Mouse (Mus musculus): ENCODE results near the gene Lnp1. TPM values are rescaled to one million over a fixed set of nuclear protein-coding genes. Genes with fewer than 3 reads are reported as not detected.
A peak's percentile ranks its signal among the peaks of the same experiment; 100 is the strongest.
"Not testable (repeated sequence)": the region's sequence is repeated elsewhere in the genome, so short reads cannot be mapped to it uniquely, and the experiment has no call there.

Lnp1 gene
- polyA plus RNA-seq, 1 experiment from 2014 or later = 0.63 TPM

GRCm38 (mm10) chr16:56902206-56902605, 25.7 kb downstream of the Lnp1 start:
- ATAC-seq (ENCODE audit: insufficient number of reproducible peaks, insufficient read depth, low FRiP score, low read depth); H3K9me3 ChIP-seq (ENCODE audit: control insufficient read depth, low read length); H3K36me3 ChIP-seq (ENCODE audit: control insufficient read depth, insufficient read depth, low read length); H3K4me1 ChIP-seq (ENCODE audit: control insufficient read depth in 2 of 2, insufficient read depth in 2 of 2, low read length in 2 of 2); H3K4me2 ChIP-seq (ENCODE audit: low read length); H3K4me3 ChIP-seq (ENCODE audit: control insufficient read depth in 1 of 2, insufficient read depth in 1 of 2, low read depth in 1 of 2, low read length in 2 of 2); H3K9ac ChIP-seq (ENCODE audit: low read length); H3K27ac ChIP-seq (replicated peaks in 1 of 2; ENCODE audit: control insufficient read depth in 1 of 2, insufficient read depth in 1 of 2, low read depth in 2 of 2, low read length in 2 of 2); H3K27me3 ChIP-seq (ENCODE audit: control insufficient read depth, insufficient read depth, low read length): not testable (repeated sequence)
- WGBS = 51% methylated on average over 3 of the region's 3 CpGs

GRCm38 (mm10) chr16:56891583-56891982, 36.3 kb downstream of the Lnp1 start:
- H3K9ac ChIP-seq (ENCODE audit: low read length) = no peak overlapping the region
- 86% methylated on average over 5 of the region's 5 CpGs for WGBS
- 0 out of 2 replicates have a peak, but pooled peaks cover under 1% of the 10 kb centered on the region for H3K9me3 ChIP-seq (ENCODE audit: control insufficient read depth, low read length)
- no peaks in the 10 kb centered on the region for H3K27me3 ChIP-seq (ENCODE audit: control insufficient read depth, insufficient read depth, low read length)
- no peak for ATAC-seq (ENCODE audit: insufficient number of reproducible peaks, insufficient read depth, low FRiP score, low read depth)
- no peak overlapping the region for H3K27ac ChIP-seq (replicated peaks in 1 of 2; ENCODE audit: control insufficient read depth in 1 of 2, insufficient read depth in 1 of 2, low read depth in 2 of 2, low read length in 2 of 2)
- H3K4me3 ChIP-seq (ENCODE audit: control insufficient read depth in 1 of 2, insufficient read depth in 1 of 2, low read depth in 1 of 2, low read length in 2 of 2) = no peak overlapping the region
- H3K4me2 ChIP-seq (ENCODE audit: low read length) = no peak overlapping the region
- no peaks in the 10 kb centered on the region for H3K36me3 ChIP-seq (ENCODE audit: control insufficient read depth, insufficient read depth, low read length)
- no peaks in the 10 kb centered on the region for H3K4me1 ChIP-seq (ENCODE audit: control insufficient read depth in 2 of 2, insufficient read depth in 2 of 2, low read length in 2 of 2)

- no peak for ATAC-seq (ENCODE audit: insufficient number of reproducible peaks, insufficient read depth, low FRiP score, low read depth)
- no peaks in the 10 kb centered on the region for H3K9me3 ChIP-seq (ENCODE audit: control insufficient read depth, low read length)
- 26% methylated on average over 9 of the region's 9 CpGs for WGBS
- peak overlapping the region; percentile 82 for H3K4me2 ChIP-seq (ENCODE audit: low read length)
- no peaks in the 10 kb centered on the region for H3K27me3 ChIP-seq (ENCODE audit: control insufficient read depth, insufficient read depth, low read length)
- H3K27ac ChIP-seq (replicated peaks in 1 of 2; ENCODE audit: control insufficient read depth in 1 of 2, insufficient read depth in 1 of 2, low read depth in 2 of 2, low read length in 2 of 2) = no peak overlapping the region
- H3K9ac ChIP-seq (ENCODE audit: low read length) = peak overlapping the region; percentile 64; the same call in 1 of the 2 replicates
- H3K4me1 ChIP-seq (ENCODE audit: control insufficient read depth in 2 of 2, insufficient read depth in 2 of 2, low read length in 2 of 2) = no peaks in the 10 kb centered on the region
- peak overlapping the region; percentile 58 to 79 for H3K4me3 ChIP-seq (ENCODE audit: control insufficient read depth in 1 of 2, insufficient read depth in 1 of 2, low read depth in 1 of 2, low read length in 2 of 2)
- H3K36me3 ChIP-seq (ENCODE audit: control insufficient read depth, insufficient read depth, low read length) = no peaks in the 10 kb centered on the region
These were observed 41.2 kb downstream of the Lnp1 start for GRCm38 (mm10) chr16:56886616-56887116.

GRCm38 (mm10) chr16:56885824-56886615, 41.8 kb downstream of the Lnp1 start, which contains the start of gene Tmem45a:
Gene Tmem45a, minus strand, starts transcription at chr16:56886166.
- no peaks in the 10 kb centered on the region for H3K9me3 ChIP-seq (ENCODE audit: control insufficient read depth, low read length)
- H3K9ac ChIP-seq (ENCODE audit: low read length) = peak within 1 kb of the TSS; percentile 64
- peak within 1 kb of the TSS; percentile 58 to 79 for H3K4me3 ChIP-seq (ENCODE audit: control insufficient read depth in 1 of 2, insufficient read depth in 1 of 2, low read depth in 1 of 2, low read length in 2 of 2)
- H3K4me1 ChIP-seq (ENCODE audit: control insufficient read depth in 2 of 2, insufficient read depth in 2 of 2, low read length in 2 of 2) = no peaks in the 10 kb centered on the region
- peak within 1 kb of the TSS; percentile 17 to 53; a peak in 1 of 4 replicates for H3K27ac ChIP-seq (replicated peaks in 1 of 2; ENCODE audit: control insufficient read depth in 1 of 2, insufficient read depth in 1 of 2, low read depth in 2 of 2, low read length in 2 of 2)
- no peaks in the 10 kb centered on the region for H3K36me3 ChIP-seq (ENCODE audit: control insufficient read depth, insufficient read depth, low read length)
- ATAC-seq (ENCODE audit: insufficient number of reproducible peaks, insufficient read depth, low FRiP score, low read depth) = peak; percentile 91
- no peaks in the 10 kb centered on the region for H3K27me3 ChIP-seq (ENCODE audit: control insufficient read depth, insufficient read depth, low read length)
- WGBS = 4% methylated on average over 25 of the region's 25 CpGs
- peak within 1 kb of the TSS; percentile 82 for H3K4me2 ChIP-seq (ENCODE audit: low read length)

- ATAC-seq (ENCODE audit: insufficient number of reproducible peaks, insufficient read depth, low FRiP score, low read depth) = no peak
- Histone ChIP-seq H3K36me3 (ENCODE audit: control insufficient read depth, insufficient read depth, low read length) (no peaks in the 10 kb centered on the region), H3K4me3 (ENCODE audit: control insufficient read depth in 1 of 2, insufficient read depth in 1 of 2, low read depth in 1 of 2, low read length in 2 of 2) (no peak overlapping the region), H3K9me3 (ENCODE audit: control insufficient read depth, low read length) (no peaks in the 10 kb centered on the region), H3K4me1 (ENCODE audit: control insufficient read depth in 2 of 2, insufficient read depth in 2 of 2, low read length in 2 of 2) (no peaks in the 10 kb centered on the region), H3K9ac (ENCODE audit: low read length) (no peak overlapping the region), H3K4me2 (ENCODE audit: low read length) (peak overlapping the region; percentile 82; the same call in 1 of the 2 replicates), H3K27me3 (ENCODE audit: control insufficient read depth, insufficient read depth, low read length) (no peaks in the 10 kb centered on the region), H3K27ac (replicated peaks in 1 of 2; ENCODE audit: control insufficient read depth in 1 of 2, insufficient read depth in 1 of 2, low read depth in 2 of 2, low read length in 2 of 2) (no peak overlapping the region)
- WGBS = 85% methylated on average over 6 of the region's 6 CpGs
These were observed 43.0 kb downstream of the Lnp1 start for GRCm38 (mm10) chr16:56884811-56885210.

GRCm38 (mm10) chr16:56873410-56873809, 54.5 kb downstream of the Lnp1 start:
- Histone ChIP-seq H3K27ac (replicated peaks in 1 of 2; ENCODE audit: control insufficient read depth in 1 of 2, insufficient read depth in 1 of 2, low read depth in 2 of 2, low read length in 2 of 2) (no peak overlapping the region), H3K4me3 (ENCODE audit: control insufficient read depth in 1 of 2, insufficient read depth in 1 of 2, low read depth in 1 of 2, low read length in 2 of 2) (no peak overlapping the region), H3K4me1 (ENCODE audit: control insufficient read depth in 2 of 2, insufficient read depth in 2 of 2, low read length in 2 of 2) (no peaks in the 10 kb centered on the region), H3K36me3 (ENCODE audit: control insufficient read depth, insufficient read depth, low read length) (no peaks in the 10 kb centered on the region), H3K27me3 (ENCODE audit: control insufficient read depth, insufficient read depth, low read length) (no peaks in the 10 kb centered on the region), H3K9ac (ENCODE audit: low read length) (no peak overlapping the region), H3K4me2 (ENCODE audit: low read length) (no peak overlapping the region), H3K9me3 (ENCODE audit: control insufficient read depth, low read length) (no peaks in the 10 kb centered on the region)
- 26% methylated on average over 2 of the region's 2 CpGs for WGBS
- ATAC-seq (ENCODE audit: insufficient number of reproducible peaks, insufficient read depth, low FRiP score, low read depth) = no peak

GRCm38 (mm10) chr16:56870458-56870857, 57.4 kb downstream of the Lnp1 start:
- Histone ChIP-seq H3K4me2 (ENCODE audit: low read length) (no peak overlapping the region), H3K4me3 (ENCODE audit: control insufficient read depth in 1 of 2, insufficient read depth in 1 of 2, low read depth in 1 of 2, low read length in 2 of 2) (no peak overlapping the region), H3K9ac (ENCODE audit: low read length) (no peak overlapping the region), H3K27me3 (ENCODE audit: control insufficient read depth, insufficient read depth, low read length) (no peaks in the 10 kb centered on the region), H3K9me3 (ENCODE audit: control insufficient read depth, low read length) (no peaks in the 10 kb centered on the region), H3K36me3 (ENCODE audit: control insufficient read depth, insufficient read depth, low read length) (no peaks in the 10 kb centered on the region), H3K4me1 (ENCODE audit: control insufficient read depth in 2 of 2, insufficient read depth in 2 of 2, low read length in 2 of 2) (no peaks in the 10 kb centered on the region), H3K27ac (replicated peaks in 1 of 2; ENCODE audit: control insufficient read depth in 1 of 2, insufficient read depth in 1 of 2, low read depth in 2 of 2, low read length in 2 of 2) (no peak overlapping the region)
- WGBS = 48% methylated on average over 3 of the region's 3 CpGs
- ATAC-seq (ENCODE audit: insufficient number of reproducible peaks, insufficient read depth, low FRiP score, low read depth) = no peak
